Mouse (Mus musculus) left cerebral cortex, adult 8-10 months (tissue): ENCODE measurements around the gene Rasgrf2. TPM values are rescaled to one million over a fixed set of nuclear protein-coding genes. Genes with fewer than 3 reads are reported as not detected.
"Not testable (repeated sequence)": the region's sequence is repeated elsewhere in the genome, so short reads cannot be mapped to it uniquely, and the experiment has no call there.

ENCODE experiments used
- DNase-seq, 2 experiments: peaks; one replicate each; pipeline ENCODE4 v3.0.0; 2022; ENCODE audit warnings: low spot score in 2 of 2
- total RNA-seq, 4 experiments: library from RNA; stranded (reverse); gene quantifications; 2 replicates each; pipeline ENCODE4 v1.2.4; 2022

Gene Rasgrf2
- total RNA-seq, result 100 to 1,000 TPM; 152 to 186 (median 172) TPM

DNA sequence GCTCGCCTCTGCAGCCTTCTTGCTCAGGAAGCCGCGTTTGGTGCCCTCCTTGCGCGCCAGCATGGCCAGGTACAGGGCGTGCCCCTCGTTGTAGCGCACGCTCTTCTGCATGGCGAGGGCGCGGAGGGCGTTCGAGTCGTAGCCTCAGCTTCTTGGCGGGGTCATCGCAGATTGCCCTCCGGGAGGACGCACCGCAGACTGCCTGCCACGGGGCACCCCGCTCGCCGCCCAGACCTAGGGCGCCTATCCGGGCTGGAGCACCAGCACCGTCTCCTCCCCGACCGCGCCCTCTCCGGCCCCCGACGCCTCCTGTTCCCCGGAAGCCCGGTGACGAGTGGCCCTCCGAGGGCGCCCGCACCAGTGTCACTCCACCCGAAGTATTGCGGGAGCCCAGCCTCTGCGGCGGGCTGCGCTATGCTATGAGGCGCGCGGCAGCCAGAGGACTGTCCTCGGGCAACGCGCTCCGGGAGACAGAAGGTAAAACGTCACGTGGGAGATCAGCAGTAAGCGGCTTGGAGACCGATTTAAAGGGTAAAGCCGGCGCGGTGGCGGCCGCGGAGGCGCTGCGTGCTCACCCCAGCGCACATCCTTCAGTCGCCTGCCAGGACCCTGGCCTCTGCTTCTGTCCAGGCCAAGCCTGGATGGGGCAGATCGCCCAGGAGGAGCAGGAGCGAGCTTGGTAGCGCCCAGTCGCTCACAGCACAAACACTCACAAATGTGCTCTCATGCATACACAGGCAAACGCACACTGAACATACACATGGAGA is at the start of gene Rasgrf2:
Gene Rasgrf2, minus strand, starts transcription at position 273 of the 767 bp plus-strand sequence.
- DNase-seq, result peak; percentile 53 to 64

GRCm38 (mm10) chr13:92172686-92173085 is 41.2 kb upstream of the Rasgrf2 start:
- DNase-seq, result not testable (repeated sequence)

DNA sequence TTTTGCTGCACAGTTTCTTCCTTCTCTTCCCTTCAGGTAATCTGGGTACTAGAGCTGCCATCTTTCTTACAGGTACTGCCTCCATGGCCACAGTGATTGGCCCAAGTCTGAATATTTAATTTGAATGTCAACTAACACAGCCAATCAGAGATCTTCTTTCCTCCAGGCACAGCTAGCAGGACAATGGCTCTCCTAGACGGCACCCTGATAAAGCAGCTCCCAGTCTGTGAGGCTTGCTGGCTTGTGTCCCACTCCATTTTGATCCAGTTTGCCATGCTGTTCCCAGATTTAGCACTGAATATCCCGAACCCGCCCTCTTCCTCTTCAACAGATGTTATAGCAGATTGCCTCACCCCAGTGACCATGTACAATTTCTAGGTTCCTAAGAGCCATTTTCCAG is 19.1 kb upstream of the Rasgrf2 start:
- DNase-seq, result no peak

- no peak for DNase-seq
Observed at GRCm38 (mm10) chr13:92148858-92149257, 17.4 kb upstream of the Rasgrf2 start.

- DNase-seq, result no peak
Observed at GRCm38 (mm10) chr13:92134792-92135191, 3.3 kb upstream of the Rasgrf2 start.

- DNase-seq, result no peak
Observed at GRCm38 (mm10) chr13:92132599-92132998, 1.1 kb upstream of the Rasgrf2 start.

GRCm38 (mm10) chr13:92130994-92131383 is 467 bp downstream of the Rasgrf2 start:
- DNase-seq, result peak in 1 of 2 experiments; percentile 22

DNA sequence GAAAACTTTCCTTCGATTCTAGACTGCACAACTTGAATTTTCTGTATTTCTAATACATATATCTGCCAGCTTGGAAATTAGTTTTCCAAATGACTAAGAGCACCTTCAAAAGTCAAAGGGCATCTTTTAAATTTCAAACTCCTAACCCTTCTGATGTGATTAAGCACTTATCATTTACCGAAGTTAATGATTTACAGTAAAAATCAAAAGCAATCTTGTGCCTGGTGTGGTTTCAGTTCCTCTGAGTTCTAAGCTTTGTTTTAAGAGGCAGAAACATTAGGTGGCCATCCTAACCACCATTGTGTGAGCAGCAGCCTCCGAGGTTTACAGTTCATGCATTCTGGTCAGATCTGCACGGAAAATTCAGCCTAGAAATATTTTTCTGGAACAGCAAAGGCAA is 1.6 kb downstream of the Rasgrf2 start:
- no peak for DNase-seq

- no peak for DNase-seq
Observed at GRCm38 (mm10) chr13:92125902-92126301, 5.6 kb downstream of the Rasgrf2 start.

GRCm38 (mm10) chr13:92119623-92120022 is 11.8 kb downstream of the Rasgrf2 start:
- no peak for DNase-seq

DNA sequence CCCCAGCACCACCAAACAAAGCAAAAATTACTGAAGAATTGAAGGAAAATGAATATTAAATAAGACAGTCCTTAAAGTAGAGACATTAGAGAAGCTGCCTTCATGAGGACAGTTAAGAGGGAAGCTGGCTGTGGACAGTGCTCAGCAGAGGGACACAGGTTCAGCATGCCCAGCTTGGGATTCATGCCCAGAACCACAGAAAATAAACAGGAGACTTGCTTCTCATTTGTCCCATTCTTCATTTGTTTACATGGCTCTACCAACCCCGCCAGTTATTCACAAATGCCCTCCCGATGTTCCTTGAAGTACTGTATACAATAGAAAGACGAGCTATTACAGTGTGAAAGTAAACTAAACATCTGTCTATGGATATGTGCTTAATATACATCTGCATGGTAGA is 17.4 kb downstream of the Rasgrf2 start:
- DNase-seq, result no peak

DNA sequence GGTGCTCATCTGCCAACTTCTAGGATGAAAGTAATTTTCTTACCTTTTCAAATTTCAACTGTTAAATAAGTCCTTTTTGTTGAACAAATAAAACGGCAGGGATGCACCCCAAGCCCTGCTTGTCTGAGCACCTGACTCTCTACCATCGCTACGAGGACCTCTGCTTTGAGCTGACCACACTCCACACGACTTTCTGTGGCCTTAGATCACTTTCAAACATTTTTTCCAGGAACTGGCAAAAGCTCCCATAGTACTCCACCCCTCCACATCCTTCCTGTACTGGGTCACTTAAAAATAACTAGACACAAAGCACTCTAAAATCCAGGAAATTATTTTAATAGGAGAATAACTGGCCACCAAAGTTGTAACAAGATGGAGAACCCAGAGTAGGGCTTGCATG is 23.2 kb downstream of the Rasgrf2 start:
- no peak for DNase-seq

GRCm38 (mm10) chr13:92104259-92104658 is 27.2 kb downstream of the Rasgrf2 start:
- no peak for DNase-seq

- DNase-seq, result no peak
Observed at GRCm38 (mm10) chr13:92098484-92098883, 33.0 kb downstream of the Rasgrf2 start.

DNA sequence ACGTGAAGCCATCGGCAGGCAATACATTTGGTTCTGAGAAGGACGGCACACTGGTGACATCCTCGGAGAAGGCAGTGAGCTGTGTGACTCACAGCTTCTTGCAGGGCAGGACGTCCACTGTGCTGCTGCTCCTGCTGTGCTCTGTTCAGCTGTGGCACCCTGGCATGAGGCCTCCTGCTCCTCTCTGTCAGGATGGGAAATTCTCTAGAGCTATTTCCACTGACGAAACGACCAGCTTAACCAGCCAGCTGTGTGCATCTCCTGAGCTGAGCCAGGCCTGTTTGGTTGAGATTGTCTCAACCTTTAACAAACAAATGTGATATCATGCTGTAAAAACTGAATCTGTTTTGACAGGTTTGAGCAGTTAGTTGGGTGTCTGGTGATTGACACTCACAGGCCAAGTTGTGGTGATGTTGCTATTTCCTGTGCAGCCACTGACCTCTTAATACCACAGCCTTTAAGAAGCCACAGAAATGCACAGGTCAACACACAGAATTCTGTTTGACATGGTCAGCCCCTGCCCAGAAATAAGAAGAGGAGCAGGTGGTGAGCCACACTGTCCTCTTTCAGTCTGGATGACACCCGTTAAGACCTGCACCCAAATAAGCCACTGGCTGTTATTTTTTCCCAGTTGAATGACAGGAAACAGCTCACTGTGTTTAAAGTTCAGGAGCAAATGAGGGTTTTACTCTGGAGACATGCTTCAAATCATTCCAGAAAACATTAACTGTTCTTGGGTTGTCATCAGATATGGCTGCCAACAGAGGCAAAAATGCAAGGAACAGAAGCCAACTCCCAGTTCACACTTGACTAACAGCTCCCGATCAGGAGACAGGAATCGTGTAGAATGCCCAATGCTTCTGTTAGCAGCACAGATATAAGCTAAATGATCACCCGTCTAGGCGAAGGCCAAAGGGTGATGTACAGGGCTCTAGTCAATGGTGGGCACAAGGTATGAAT is 36.0 kb downstream of the Rasgrf2 start:
- DNase-seq, result no peak

- no peak for DNase-seq
Observed at GRCm38 (mm10) chr13:92093712-92094290, 37.7 kb downstream of the Rasgrf2 start.

DNA sequence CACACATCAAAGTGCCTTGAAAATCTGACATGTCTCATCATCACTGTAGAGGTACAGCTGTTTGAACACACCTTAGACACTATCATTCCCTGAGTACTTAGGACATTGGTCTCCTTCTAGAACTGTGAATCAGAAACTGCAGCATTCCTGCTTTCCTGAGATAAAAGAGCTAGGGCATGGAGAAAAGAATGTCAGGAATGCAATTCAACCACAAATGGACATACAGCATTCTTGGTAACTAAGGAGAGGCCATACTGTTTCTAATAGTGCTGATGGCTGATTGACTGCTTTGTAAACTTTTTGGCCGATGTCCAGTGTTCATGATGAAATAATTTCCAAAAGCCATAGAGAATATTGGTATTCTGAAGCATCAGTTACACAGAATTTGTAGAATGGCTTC is 58.3 kb downstream of the Rasgrf2 start:
- no peak for DNase-seq

DNA sequence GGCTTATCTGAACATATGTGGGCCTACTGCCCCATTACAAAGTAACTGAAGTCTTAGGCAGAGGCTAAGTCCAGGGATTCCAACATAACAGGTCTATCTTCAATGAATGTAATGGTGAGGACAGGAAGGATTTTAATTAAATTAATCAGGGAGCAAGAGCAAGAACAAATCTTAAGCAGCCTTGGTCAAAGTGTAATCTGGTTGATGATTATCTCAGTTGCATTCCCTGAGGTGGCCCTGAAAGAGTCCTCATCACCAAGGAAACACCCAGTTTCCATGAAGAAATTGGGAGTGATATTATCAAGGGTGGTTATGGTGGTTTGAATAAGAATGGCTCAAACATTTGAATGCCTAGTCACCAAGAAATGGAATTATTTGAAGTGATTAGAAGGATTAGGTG is 62.8 kb downstream of the Rasgrf2 start:
- DNase-seq, result no peak

- no peak for DNase-seq
Observed at GRCm38 (mm10) chr13:92067831-92068230, 63.6 kb downstream of the Rasgrf2 start.

GRCm38 (mm10) chr13:92053748-92054147 is 77.7 kb downstream of the Rasgrf2 start:
- DNase-seq, result peak in 1 of 2 experiments; percentile 75

- DNase-seq, result no peak
Observed at GRCm38 (mm10) chr13:92053001-92053400, 78.5 kb downstream of the Rasgrf2 start.

- no peak for DNase-seq
Observed at GRCm38 (mm10) chr13:92051216-92051615, 80.2 kb downstream of the Rasgrf2 start.
